Mouse (Mus musculus) small intestine, adult 2 months (tissue): ENCODE results near the gene Arv1.

Experiments used
- CTCF ChIP-seq: fragments of 200-500 bp; IDR thresholded peaks from 2 replicates; pipeline ENCODE4 v1.5.1; 2012; ENCODE audit warnings: low read depth, mild to moderate bottlenecking, control low read depth, inconsistent platforms, low read length, moderate library complexity, mixed read lengths; ENCODE audit not compliant: insufficient replicate concordance, insufficient read length; ENCODE audit errors: extremely low read depth
- POLR2A ChIP-seq: fragments of 200-500 bp; IDR thresholded peaks from 2 replicates; pipeline ENCODE4 v1.6.1; 2012; ENCODE audit warnings: low read depth, mild to moderate bottlenecking, control low read depth, inconsistent platforms, low read length, moderate library complexity

GRCm38 (mm10) chr8:124677078-124677477 lies 44.9 kb upstream of the Arv1 start:
- TF ChIP-seq CTCF (no peak), POLR2A (no peak)
